Mouse (Mus musculus) right cerebral cortex, postnatal 36 days (tissue): Measurements from ENCODE around the gene Ctps.
"Not testable (repeated sequence)": the region's sequence is repeated elsewhere in the genome, so short reads cannot be mapped to it uniquely, and the experiment has no call there.

Experiments
- DNase-seq, 2 experiments: peaks; one replicate each; pipeline ENCODE4 v3.0.0; 2022; ENCODE audit warnings: low spot score in 2 of 2, mixed read lengths in 1 of 2

Ctps gene

GRCm38 (mm10) chr4:120569486-120570437, at the start of gene Ctps:
Gene Ctps, minus strand, starts transcription at chr4:120570276.
- peak; percentile 88 to 90 for DNase-seq

- no peak for DNase-seq
Observed at GRCm38 (mm10) chr4:120616199-120617025, 46.3 kb upstream of the Ctps start.

- DNase-seq = no peak
Observed at GRCm38 (mm10) chr4:120615528-120616081, 45.5 kb upstream of the Ctps start.

DNA sequence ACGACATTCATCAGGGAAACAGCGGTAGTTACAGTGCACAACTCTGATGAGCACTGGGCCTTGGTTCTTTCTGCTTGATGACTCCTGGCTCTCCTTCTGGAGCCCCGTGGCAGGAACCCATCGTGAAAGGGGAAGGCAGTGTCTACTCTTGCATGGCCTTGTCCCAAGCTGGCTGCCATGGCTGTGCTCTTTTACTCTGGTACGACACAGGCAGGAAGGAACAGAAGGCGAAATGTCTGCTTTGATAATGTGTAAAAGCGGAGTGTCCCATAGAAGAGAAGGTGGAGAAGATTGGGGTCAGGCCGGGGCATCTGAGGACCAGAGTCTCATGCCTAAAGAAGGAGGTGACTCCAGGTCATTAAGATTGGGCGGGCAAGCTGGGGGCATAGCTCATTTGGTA, 44.6 kb upstream of the Ctps start:
- no peak for DNase-seq

DNA sequence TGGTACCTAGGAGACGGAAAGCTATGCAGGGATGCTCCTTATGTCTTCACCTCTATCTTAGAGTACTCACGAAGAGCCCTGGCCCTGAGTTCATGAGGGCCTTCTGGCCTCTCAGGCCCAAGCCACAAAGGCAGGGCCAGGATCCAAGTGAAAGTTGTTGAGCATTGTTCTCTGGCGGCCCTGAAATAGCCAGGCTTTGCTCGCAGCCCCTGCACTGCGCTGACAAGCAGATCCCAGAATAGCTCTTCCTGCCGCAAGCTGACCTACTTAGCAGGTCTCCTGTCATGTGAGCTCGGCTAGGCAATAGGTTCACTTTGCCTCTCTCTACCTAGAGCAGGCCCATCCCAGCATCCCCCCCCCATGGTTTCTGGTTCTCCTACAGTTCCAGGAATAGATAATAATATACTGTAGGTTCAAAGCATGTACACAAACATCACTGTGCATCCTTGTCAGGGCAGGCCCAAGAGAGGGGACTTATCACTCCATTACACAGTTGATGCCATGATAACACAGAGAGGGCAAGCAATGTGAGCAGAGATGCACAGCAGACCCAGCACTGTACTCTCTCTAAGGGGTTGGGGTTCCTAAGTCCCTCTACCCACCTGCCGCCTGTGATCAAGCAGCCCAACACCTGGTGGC, 43.7 kb upstream of the Ctps start:
- peak; percentile 58 to 83 for DNase-seq

DNA sequence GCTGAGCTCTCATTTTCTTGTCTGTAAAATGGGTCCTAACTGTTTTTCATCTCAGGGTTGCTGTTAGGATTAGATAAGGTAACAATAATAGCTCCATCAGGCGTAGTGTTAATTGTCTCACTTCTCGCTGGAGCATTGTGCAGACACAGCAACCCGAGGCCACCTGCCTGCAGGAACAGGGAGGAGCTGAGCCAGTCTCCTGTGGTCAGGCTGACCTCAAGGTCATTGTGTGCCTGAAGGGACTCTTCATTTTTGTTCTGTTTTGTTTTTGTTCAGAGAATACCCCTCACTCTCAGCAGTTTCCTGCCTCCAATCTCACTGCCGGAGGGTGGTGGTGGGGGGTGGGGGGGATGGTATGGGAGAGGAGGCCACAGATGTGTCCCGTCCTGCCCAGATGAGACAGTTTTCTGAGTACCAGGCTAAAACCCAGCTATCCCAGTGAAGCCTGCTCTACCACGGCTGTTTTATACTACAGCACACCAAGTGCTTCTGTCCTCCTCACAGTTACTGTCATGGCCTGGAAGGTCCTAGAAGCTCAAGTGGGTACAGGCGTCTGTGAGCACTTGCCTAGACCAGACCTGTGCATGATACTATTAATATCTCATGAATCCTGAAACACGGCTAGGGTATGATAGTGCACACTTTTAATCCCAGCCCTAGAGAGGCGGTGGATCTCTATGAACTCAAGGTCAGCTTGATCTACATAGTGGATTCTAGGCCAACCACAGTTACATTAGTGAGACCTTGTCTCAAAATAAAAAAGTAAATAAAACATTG, 42.4 kb upstream of the Ctps start:
- DNase-seq = no peak

- DNase-seq = no peak
Observed at GRCm38 (mm10) chr4:120611005-120611404, 40.9 kb upstream of the Ctps start.

DNA sequence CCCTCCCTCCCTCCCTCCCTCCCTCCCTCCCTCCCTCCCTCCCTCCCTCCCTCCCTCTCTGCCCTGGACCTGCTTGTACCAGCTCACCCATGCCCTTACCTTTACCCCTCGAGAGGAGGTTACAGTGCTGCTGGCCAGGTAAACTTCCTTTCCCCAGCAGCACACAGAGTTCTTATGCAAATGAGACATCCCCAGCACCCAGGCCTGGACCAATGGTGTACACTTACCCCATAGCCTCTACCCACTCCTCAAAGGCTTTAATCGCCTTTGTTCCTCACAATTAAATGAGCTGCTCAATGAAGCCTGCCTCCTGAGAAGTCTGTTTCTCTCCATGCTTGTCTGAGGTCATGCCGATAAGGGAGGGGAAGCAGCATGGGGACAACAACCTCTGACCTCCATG, 36.9 kb upstream of the Ctps start:
- no peak for DNase-seq

GRCm38 (mm10) chr4:120602669-120603068, 32.6 kb upstream of the Ctps start:
- no peak for DNase-seq

GRCm38 (mm10) chr4:120601774-120602173, 31.7 kb upstream of the Ctps start:
- no peak for DNase-seq

DNA sequence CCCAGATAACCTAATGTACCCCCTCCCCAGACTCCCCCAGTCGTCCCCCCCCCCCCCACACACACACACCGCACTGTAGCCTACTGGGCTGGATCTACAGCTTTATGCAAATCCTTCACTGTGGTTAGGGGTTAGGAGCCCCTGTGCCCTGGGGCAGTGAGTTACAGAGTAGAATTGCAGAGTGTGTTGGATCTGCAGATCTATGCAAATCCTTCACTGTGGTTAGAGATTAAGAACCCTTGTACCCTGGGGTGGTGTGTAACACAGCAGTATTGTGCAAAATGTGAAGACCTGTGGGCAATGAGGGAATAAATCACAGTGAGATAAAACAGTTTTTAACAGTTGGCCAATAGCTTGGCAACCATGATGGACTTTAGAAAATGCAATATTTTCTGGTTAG, 28.8 kb upstream of the Ctps start:
- DNase-seq = no peak

DNA sequence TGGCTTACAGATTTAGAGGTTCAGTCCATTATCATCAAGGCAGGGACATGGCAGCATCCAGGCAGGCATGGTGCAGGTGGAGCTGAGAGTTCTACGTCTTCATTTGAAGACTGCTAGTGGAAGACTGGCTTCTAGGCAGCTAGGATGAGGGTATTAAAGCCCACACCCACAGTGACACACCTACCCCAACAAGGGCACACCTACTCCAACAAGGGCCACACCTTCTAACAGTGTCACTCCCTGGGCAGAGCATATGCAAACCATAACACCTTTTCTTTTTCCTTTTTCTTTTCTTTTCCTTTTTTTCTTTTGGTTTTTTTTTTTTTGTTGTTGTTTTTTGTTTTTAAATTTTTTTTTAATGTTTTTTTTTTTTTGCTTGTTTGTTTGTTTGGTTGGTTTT, 26.1 kb upstream of the Ctps start:
- not testable (repeated sequence) for DNase-seq

DNA sequence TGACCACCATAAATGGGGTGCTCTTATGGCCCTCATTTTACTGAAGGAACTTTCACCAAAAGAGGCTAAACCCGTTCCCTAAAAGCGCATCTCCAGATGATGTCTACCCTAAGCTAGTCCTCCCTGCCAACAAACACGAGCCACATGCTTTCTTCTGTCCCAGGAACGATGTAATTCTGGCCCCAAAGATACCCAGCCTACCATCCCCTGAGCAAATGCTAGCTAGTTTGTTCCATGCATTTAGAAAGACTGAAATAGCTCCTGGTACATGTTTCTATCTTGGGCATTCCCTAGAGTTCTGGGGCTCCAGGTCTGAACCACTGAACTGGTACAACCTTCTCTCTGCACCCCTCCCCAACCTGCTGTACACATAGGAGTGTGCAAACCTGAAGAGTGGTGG, 20.9 kb upstream of the Ctps start:
- peak in 1 of 2 experiments; percentile 43 for DNase-seq

DNA sequence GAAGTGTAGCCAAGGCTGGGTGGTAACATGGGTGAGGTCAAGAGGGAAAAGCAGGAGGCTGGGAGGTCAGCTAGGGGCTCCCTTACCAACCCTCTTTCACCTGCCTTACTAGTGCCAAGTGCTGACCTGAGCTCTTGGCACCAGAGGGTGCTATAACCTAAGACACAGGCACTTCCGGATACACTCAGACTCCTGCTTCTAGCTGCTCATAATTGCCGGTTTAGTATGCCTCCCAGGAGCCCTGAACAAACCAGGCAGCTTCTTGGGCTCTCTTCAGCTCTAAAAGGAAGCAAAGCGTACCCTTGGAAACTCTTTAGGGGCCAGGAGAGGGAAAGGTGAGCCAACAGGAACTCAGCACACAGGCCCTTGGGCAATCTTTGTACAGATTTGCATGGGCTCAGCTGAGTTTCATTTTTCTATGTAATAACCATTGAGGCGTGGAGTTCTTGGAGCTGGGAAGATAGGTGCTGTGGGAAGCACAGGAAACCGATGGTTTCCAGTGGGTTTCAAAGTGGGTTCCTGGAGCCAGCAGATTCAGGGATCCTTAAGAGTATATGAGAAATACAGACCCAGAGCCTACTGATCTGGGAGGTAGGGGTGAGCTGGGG, 19.8 kb upstream of the Ctps start:
- DNase-seq = peak; percentile 26 to 54

GRCm38 (mm10) chr4:120589070-120589469, 19.0 kb upstream of the Ctps start:
- DNase-seq = no peak

DNA sequence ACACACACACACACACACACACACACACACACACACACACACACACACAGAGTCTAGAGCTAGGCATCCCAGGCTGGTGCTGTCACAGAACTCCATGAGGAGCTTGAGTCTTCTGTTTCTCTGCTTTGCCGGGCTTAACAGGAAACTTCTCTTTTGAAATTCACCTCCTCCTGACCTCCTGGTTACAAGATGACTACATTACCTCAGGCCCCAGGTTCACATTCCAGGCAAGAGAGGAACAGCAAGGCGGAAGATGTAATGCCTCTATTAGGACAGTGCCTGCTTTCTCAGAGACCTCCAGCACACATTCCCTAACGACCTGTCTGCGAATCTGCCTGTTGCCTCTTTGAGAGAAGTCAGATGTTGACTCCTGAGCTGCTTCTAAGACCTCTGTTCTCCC, 18.4 kb upstream of the Ctps start, which contains the start of gene Gm8439:
TSS of gene Gm8439 (plus strand) at position 301 of the 400 bp plus-strand sequence.
- DNase-seq = no peak

- no peak for DNase-seq
Observed at GRCm38 (mm10) chr4:120586986-120587385, 16.9 kb upstream of the Ctps start.

DNA sequence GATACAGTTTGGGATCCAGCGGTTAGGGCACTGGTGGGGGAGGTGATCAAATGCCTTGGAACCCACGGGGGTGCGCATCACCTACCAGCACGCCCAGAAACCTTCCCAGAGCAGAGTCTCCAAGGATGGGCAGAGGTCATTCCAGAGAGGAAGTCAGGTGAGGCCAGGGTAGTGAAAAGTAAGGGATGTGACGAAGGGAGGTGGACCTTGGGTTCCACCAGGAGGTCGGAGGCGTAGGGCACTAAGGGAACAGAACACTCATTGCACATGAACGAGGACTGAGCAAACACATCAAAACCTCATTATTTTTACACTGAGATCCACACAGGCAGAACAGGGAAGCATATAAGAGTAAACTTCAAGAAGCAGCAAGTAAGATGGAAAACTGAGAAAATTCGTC, 11.6 kb upstream of the Ctps start:
- DNase-seq = no peak

GRCm38 (mm10) chr4:120580894-120581293, 10.8 kb upstream of the Ctps start:
- no peak for DNase-seq

GRCm38 (mm10) chr4:120571691-120572090, 1.6 kb upstream of the Ctps start:
- DNase-seq = no peak

- DNase-seq = no peak
Observed at GRCm38 (mm10) chr4:120571070-120571464, 991 bp upstream of the Ctps start.
